Mouse (Mus musculus): ENCODE data around the gene Rps6ka5.

DNA sequence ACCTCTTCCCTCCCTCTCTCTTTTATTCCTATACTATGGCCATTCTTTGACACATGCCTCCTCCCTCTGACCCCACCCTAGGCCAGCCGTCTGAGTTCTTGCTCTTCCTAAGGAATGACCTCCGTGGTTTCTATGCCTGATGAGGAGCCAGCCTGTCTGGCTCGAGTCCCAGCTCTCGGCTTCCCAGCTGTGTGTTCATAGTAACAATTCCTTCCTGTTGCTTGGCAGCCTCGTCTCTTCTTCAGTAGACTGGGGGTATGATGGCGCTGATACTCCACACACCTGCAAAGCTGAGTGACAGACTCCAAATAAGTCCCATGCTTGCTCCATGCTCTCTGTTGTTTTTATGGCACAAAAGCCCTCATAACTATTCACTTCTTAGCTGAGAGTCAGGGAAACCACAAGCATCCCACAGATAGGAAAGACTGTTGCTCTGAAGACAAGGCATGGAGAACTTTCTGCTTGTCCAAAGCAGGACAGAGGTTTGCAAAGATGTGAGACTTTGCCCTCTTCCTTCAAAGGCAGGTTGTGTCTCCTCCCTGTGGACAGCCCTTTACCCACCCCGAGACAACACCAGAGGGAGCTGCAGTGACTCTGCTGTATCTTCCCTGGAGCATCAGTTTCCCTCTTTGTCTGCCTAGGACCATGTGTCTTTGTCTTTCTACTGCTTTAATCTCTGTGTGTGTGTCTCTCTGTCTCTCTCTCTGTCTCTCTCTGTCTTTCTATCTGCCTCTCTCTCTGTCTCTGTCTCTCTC, 45.6 kb upstream of the Rps6ka5 start:
- TF ChIP-seq CTCF (IDR thresholded peaks at IDR 0.05; ENCODE audit: borderline replicate concordance, control insufficient read depth, extremely low read depth, insufficient read depth, low read length, poor library complexity) (no peak), POLR2A (IDR thresholded peaks at IDR 0.05; ENCODE audit: control insufficient read depth, extremely low read depth, insufficient read depth, low read length, poor library complexity) (no peak)
